Mouse (Mus musculus) brain, embryonic 18.5 days (tissue): ENCODE results near the gene Stk16.

Source experiments
- DNase-seq: peaks from one replicate; pipeline ENCODE4 v3.0.0-alpha.2; 2012; ENCODE audit warnings: low read depth, low spot score

The Stk16 gene

DNA sequence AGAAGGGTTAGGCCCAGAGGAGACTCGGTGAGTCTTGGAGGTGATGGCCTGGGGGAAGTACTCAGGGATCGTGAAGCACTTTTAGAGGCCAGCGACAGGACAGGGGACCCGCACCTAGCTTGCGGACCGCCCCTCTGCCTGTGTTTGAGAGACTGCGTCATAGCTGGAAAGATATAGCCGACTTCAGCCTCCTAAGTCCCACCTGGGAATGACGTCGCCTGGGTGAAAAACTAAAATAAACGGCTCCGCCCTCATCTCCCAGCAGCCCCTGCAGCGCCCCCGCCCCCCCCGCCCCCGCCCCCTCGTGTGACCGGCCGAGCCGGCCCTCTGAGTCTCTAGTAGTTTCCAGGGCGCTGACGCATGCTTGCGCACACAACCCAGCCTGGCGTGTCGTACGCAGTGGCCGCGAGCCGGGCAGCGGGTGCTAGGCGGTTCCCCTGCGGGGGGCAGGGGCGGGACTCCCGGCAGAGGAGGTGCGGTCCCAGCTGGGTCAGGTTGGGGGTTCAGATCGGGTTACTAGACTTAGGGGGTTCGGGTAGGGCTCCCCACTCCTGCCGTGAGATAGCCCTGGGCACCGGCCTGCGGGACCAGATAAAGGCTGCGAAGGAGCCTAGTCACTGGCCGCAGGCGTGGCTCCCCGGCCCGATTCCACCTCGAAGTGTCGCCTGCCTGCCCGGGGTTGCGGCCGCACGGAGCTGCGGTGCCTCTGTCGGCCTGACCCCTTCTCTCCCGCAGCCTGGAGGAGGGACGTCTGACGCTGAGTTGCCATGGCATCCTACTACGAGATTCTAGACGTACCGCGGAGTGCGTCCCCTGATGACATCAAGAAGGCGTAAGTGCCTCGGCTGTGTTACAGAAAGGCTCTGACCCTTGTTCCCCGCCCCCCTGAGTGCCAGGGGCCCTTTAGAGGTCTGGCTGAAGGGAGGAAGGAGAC is 25.7 kb downstream of the Stk16 start, which contains the start of gene Dnajb2:
TSS of gene Dnajb2 (plus strand) at position 290 of the 934 bp plus-strand sequence.
- no peak for DNase-seq

DNA sequence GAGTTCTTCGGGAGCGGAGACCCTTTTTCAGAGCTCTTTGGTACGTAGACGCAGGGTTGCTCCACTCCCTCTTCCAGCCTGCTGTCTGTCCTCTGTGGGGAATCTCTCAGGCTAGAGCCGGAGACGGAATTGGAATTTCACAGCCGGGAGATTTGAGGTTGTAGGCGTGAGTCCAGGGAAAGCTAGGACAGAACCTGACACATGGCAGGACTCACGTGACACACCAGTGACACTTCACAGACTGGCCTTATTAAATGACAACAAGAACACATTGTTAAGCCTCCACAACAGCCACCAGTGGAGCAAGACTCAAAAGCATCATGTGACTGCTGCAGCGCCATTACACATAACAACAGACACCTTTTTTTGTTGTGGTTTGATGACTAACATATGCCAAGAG is 29.0 kb downstream of the Stk16 start:
- DNase-seq, result no peak

DNA sequence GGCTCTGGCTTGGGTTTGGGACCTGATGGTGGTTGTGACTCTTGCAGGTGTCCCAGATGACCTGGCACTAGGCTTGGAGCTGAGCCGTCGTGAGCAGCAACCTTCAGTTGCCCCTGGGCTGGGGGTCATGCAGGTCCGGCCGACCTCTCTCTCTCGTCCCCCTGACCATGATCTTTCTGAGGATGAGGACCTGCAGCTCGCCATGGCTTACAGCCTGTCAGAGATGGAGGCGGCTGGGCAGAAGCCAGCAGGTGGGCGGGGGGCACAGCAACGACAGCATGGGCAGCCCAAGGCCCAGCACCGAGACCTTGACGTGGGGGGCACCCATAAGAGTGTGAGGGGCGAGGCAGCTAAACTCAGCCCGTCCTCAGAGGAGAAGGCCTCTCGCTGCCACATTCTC is 32.8 kb downstream of the Stk16 start:
- DNase-seq, result no peak

DNA sequence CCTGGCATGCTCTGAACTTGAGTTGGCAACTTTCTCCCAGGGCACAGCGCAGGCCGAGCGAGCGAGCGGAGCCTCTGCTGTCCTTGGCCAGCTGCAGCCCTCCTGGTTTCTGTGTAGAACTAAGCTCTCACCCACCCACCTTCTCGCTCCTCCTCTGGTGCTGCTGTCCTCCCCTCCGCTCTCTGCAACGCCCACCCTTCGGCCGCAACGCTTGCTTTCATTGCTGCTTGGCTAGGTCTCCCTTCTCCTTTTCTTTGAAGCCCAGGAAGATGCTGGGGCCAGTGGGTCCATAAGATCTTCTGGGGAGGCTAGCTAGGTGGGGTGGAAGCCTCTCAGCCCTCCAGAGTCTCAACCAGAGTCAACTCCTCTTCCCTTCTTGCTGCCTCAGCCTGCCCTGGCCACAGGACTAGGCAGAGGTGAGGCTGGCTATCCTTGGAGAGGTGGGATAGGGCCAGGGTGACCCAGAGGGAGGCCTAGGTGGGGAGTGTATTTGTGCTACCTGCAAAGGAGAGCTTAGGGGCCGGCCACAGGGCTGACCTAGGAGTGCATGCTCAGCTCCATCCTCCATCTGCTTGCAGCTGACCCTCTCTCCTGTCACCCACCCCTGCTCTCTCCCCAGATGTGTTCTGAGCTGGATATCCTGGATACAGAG is 33.7 kb downstream of the Stk16 start:
- DNase-seq, result no peak

DNA sequence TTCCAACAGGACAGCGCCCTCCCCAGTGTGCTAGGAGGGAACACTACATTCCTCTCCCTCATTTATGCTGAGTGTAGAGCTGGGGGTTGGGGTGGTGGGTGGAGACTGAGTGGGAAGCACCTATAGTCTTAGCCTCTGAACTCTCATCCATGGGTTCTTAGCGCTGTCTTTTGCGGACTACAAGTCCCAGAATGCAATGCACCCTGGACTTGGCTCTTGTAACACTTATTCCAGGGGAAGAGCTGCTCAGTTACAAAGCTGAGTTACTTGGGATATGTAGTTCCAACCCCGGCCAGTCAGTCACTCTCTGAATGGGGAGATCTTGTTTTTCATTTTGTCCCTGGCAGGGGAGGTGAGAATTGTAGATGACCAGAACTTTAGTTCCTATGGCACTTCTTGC is 34.2 kb downstream of the Stk16 start:
- no peak for DNase-seq

DNA sequence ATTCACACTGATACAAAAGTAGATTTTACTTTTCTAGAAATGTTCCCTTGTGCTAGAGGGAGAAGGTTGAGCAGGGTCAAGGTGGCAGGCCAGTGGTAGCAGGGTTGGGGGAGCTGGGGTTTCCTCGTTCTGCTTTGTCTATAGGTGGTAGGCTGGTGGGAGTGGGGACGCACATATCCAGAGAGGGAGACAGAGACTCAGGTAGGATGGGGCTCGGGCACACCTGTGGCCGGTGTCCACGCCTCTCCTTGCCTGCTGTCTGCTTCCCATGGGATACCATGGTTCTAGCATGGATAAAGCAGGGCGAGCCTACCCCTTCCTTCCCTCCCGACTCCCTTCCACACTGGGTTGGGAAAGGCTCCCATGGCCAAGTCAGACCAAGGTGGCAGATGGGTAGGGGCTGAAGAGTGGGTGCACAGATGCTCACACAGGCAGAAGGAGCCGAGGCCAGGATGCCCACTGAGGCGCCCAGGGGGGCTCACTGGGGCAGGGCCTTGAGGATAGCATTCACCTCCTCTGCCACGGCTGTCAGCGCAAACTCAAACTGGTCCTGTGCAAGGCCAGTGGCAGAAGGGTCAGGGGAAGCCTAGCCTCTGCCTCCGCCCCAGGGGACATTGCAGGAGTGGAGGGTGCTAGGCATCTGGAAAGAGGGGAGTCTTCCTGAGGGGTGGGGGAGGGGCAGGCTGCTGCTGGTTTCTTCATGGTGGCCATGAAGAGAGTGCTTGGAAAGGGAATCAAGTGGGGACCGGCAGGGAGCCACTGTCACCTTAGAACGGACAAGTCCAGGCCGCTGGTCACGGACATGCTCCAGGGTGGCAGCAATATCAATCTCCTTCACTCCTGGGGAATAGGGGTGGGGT is 36.7 kb downstream of the Stk16 start:
- DNase-seq, result no peak

DNA sequence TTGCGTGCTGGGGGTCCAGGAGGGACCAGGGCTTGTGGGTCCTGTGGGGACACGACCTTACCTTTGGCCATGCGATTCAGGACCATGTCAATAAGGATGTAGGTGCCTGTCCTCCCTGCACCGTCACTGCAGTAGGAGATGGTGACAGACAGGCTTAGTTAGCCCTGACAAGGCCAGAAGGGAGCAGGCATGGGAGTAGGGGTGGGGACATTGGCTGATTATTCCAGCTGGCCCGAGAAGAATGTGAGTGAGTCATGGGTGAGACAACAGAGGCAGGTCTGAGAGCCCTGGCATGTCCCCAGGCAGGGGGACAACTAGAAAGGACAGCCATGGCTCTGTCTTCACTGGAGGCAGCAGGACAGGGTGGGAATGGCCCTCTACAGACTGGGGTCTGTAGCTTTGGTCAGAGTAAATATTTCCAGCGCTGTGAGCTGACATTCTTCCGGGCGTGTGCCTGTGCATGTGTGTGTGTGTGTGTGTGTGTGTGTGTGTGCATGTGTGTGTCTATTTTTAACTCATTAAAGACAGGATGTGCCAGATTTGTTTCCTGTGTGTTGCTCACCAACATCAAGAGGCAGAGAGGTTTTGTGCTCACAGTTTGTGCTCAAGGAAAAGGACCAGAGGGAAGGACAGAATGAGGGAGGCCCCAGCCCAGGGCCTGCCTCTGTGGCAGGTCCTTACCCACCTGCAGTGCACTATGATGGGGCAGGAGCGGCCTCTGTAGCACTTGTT is 37.6 kb downstream of the Stk16 start:
- DNase-seq, result no peak

DNA sequence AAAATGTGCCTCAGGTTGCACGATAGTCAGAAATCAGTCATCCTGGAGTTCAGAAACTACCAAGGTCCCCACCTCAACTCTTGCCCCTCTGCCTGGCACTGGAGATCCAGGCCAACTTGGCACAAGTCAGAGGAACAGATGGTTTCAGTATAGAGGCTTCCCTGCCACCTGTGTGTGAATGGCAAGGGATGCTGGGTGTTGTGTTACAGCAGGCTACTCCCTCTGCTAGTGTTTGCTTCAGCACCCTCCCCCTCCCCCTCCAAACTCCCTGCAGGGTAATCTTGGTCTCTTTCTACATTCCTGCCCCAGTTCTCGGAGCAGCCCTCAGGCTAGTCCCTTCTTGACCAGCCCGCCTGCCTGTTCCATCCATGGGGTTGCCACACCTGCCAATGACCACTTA is 39.9 kb downstream of the Stk16 start:
- DNase-seq, result no peak

DNA sequence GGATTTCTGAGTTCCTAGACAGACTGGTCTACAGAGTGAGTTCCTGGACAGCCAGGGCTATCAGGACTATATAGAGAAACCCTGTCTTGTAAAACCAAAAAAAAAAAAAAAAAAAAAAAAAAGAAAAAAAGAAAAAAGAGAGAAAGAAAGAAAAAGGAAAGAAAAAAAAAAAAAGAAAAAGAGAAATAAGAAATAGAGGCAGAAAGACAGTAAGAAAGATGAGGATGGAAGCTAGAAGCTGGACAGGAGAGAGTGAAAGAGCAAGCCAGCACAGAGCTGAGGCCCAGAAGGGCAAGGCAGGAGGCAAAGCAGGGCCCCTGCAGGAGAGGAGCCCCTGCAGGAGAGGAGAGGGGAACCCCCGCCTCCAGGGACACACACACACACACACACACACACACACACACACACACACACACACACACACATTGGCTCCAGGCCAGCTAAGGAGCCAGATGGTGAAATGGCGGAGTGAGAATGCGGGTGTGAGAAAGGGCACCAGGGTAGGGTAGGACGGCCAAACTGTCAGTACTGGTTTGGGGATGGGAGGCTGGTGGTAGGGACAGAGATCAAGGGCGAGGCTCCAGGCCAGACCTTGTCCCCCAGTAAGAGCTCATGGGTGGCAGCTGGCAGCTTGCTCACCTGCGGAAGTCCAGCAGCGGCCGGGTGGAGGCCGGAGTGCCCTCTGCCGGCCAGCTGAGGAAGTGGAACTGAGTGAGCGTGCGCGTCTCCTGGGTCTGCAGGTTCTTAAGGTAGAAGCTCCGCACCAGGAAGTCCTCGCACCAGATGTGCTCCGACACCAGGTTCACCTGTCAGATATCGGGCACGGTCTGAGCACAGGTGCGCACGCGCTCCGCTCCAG is 40.7 kb downstream of the Stk16 start:
- no peak for DNase-seq

DNA sequence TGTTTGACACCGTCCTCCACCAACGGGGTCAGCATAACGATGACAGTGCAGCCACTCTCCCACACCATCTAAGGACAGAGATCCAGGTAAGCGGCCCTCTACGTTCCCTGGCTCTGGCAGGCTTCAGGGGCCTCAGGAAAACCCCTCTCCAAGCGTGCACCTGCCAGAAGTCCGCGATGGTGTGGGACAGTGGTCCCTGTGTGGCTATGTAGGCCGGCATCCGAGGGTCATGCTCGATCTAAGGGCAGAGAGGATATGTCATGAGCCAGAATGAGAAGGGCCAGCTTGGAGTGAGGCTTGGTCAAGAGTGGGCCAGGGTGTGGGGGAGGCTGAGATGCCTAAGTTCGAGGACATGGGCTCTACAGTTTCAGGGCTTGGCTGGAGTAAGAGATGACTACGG is 41.7 kb downstream of the Stk16 start:
- DNase-seq, result no peak

DNA sequence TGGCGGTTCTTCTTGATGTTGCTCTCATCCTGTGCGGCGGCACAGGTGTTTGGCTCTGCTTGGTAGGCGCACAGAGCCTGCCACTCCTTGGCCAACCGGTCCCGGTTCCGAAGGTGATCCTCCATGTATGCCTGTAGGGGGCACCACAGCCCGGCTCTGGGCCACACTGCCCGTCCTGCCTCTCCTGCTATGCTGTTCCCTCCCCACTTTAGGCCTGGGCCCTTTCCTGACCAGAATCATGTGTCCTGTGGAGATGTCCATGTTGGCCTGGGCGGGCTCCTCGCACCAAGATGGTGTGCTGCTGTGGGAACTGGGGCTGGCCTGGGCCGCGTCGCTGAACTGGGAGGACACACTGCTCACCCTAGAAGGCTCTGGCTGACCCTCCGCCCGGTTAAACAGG is 42.4 kb downstream of the Stk16 start:
- no peak for DNase-seq

DNA sequence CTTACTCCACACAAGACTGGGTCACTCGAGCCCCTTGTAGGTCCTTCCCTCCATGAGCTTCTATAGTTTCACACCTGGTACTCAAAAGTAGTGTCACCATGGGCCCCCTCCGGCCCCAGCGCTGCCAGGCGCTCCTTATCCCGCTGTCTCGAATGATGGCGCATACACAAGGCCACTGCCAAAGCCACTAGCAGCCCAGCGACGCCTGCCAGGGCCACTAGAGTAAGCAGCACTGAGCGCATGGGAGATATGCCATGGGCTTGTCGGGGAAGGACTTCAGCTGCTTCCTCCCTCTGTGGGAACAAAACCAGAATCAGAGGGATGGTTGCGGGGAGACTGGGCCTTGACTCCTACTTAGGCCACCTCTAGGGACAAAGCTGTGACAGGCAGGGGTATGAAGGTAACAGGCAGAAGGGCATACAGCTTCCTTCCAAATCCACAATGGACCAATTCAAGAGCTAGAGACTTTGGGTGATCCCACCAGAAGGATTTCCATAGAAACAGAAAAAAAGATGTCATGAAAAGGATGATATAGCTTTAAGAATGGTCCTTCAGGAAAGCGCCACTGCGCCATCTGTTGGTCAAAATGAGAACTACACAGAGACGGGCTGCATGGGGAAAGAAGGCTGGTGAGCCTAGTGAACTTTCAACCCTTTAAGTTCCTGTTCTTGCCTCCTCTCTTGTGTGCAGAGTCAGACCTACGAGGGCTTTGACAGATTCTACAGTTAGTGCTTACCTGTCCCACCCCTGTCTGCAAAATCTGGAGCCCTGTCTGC is 43.4 kb downstream of the Stk16 start:
- no peak for DNase-seq

DNA sequence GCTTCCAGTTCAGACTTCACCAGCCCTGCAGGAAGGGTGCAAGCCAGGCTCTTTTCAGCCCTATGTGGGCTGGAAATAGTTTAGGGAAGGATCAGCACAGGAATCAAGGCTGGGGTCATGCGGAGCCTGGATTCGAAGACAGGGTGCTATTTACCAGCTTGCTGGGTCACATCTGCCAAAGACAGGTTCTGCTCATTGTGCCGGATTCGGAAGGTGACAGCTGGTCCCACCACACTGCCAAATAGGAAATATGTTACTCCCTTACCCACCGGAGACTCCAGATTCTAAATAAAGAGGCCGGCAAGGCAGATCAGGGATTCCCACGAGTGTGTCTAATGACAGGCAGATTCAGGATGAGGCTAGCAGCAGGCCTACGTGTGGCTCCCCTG is 44.0 kb downstream of the Stk16 start:
- DNase-seq, result no peak

DNA sequence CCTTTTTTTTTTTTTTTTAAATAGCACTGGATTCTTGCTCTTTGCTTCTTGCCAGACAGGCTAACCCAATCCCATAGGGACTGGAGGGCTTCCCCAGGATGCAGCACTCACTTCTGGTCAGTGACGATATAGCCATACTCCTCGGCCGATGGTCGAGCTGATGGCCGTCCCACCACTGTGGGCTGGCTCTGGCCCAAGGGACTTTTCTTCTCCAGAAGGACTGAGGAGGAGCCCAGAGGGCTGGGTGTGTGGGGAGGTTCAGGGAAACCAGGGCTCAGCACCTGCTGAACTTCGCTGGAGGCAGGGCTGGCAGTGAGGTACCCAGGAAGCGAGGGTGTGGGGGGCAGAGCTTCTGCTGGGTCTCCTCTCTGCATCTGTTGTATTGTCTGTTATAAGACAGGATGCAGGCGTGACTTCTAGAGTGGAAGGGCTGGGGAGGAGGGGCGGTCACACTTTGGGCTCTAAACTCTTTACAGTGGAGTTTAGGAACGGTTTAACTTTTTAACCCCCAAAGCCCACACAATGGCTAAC is 44.9 kb downstream of the Stk16 start:
- no peak for DNase-seq

DNA sequence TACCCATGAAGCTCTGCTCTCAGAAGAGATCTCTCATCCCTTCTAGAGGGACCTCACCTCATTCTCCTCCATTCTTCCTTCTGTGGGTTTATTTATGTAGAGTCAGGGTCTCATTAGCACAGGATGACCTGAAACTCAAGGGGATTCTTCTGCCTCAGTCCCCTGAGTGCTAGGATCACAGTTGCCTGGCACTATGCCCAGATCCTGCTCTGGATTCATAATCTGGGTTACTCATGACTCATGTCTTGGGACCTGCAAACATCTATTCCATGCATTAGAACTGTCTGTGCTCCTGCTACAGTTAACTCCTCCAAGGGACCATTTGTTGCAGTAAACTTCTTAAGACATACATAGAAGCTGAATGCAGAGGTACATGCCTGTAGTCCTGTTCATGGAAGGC is 50.6 kb downstream of the Stk16 start:
- DNase-seq, result no peak

DNA sequence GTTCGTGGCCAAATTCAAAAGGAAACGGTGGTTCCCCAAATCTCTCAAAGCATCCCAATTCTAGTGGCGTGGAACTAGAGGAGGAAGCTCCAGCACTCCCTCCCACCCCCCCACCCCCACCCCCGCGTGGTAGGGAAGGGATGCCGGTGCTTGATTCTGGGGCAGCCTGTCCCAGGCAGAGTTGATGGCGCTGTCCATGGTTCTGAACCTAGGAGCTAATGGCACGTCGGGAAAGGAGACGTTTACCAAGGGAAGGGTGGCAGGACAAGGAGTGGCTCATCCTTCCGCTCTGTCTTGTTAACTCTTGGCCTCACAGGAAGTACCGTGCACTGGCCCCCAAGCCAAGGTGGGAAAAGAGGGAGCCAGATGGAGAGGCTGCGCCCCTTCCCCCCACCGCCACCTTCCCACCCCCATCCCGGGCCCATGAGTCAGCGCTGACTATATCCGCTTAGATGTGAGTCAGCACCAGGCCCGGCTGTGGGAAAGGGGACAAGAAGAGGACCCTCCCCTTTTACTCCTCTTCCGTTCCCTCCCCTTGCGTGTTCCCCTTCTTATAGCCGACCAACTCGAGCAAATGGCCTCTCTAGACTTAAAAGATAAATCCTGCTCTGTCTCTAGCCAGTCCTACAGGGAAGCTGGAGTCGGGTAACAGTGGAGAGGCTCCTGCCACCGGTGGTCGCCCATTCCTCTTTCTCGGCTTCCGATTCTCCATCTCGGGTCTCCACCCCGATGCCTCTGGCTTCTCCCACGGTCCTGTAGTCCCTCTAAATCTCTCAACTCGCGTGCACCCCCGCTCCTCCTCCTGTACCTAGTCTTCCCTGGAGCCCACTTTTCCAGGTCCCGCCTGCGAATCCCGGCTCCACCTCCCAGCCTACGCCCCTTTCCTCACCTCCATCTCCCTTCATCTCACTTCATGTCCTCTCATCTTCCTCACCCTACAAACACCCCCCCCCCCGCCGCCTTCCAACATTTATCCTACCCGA is 52.6 kb downstream of the Stk16 start:
- no peak for DNase-seq

DNA sequence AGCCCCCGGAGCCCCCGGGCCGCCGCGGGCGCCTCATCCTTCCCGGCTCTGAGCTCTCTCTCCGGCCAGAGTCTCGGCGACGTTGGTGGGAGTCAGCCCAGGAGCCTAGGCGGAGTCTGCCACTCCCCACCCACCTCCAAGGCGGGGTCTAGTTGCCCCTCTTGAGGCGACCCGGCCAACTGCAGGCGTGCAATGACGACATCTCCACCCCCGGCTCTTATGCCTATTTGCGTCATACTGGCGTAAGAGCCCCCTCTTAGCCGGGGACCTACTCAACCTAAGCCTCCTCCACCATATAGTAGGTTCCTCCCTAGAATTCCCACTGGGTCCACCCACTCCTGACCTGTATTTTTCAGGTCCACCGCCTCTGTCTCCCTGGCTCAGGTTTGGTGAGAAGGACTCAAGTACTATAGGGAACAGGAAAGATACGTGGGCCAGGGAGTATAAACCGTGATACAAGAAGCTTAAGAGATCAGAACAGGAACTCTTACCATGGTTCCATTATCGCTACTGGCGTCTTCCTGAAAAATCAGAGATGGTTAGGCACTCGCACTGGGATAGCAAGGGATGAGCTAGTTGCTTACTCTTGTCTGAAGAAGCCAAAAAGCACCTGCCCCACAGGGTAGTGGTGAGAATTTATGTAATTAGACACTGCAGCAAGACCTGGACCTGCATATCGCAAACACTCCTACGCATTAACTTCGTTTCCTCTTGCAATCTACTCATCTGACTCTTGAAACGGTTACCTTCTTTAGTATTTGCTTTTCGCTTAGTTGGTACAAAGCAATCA is 53.6 kb downstream of the Stk16 start, which contains the start of gene Ptprn:
TSS of gene Ptprn (minus strand) at position 412 of the 790 bp plus-strand sequence.
- DNase-seq, result no peak
